ENCODE assay signal across 11 mouse cellular contexts in the genomic region with DNA sequence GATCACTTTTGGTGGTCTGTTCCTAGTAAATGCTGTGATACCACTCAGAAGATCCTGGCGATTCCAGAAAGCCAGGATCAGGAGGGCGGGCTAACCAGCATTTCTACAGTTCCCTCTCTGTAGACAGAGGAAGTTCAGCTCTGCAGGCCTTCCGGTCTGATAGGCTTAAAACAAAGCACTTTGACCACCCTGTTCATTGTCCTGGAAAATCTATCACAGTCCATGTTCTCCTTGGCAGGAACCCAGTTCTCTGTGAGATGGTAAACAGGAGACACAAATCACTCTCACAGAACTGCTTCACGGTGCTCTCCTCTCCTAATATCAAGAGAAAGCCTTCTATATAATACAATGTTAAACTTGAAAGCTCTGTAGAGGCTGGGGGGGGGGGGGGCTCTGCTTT. TPM values are rescaled to one million over a fixed set of nuclear protein-coding genes. Genes with fewer than 3 reads are reported as not detected.
DNase-seq lines count a peak whose midpoint lies in the region; ATAC-seq lines count a peak whose summit lies in the region.
"Had no signal": no experiment of that assay in that cellular context is flagged by ENCODE, and none has a peak within 500 bp of the region (broad histone marks: within the 10 kb centered on the region; RNA-seq: fewer than 3 reads in every experiment).

No protein-coding gene starts in this region.

- intact Hi-C loops in heart, postnatal 10 days (cut with DNase I): no loop called here

- no peak for ATAC-seq in erythroblast, adult 5-6 weeks (replicated peaks; ENCODE audit: low FRiP score, poor library complexity, severe bottlenecking)
- ATAC-seq: Patski had no signal

- peak; percentile 24 for DNase-seq in adrenal gland, postnatal 14 days
- no peak for DNase-seq in adrenal gland, postnatal 4 days (ENCODE audit: low spot score in 2 of 2)
- peak; percentile 58 for DNase-seq in adipocyte (ENCODE audit: low spot score)
- peak; percentile 37 to 47 for DNase-seq in heart, postnatal 10 days
- peak; percentile 71 to 90 for DNase-seq in kidney, postnatal 36 days
- DNase-seq in right cerebral cortex, postnatal 36 days (ENCODE audit: low spot score in 2 of 2): no peak
- no peak for DNase-seq in cerebellum, postnatal 36 days
- DNase-seq: cerebellum, adult 11-12 months; layer of hippocampus, adult 9-11 months had no signal

RNA-seq across cellular contexts. Expression of gene Sypl, which starts 10.3 kb away (rescaled TPM):
- 98.7 and 108 TPM in 2 replicates for total RNA-seq in adrenal gland, postnatal 14 days (2021)
- total RNA-seq in adrenal gland, postnatal 4 days (2021): 10 to 100 TPM; 81.9 to 88.0 TPM
- total RNA-seq in heart, postnatal 10 days (2021): 10 to 100 TPM; 83.4 to 89.9 TPM
- 34.6 and 44.3 TPM in 2 replicates for total RNA-seq in erythroblast, adult 5-6 weeks (2015; ENCODE audit: low replicate concordance)
- total RNA-seq in erythroblast, adult 5-6 weeks (2017; ENCODE audit: low replicate concordance): 10.3 and 17.8 TPM in 2 replicates

Comparison
In these comparisons a context has a peak if more than half of its experiments do, and no peak if none do; other contexts are left out.
1. DNase-seq: peak in adrenal gland, postnatal 14 days (single experiment), adipocyte (single experiment), heart, postnatal 10 days (2 of 2) and kidney, postnatal 36 days (2 of 2); none in adrenal gland, postnatal 4 days (0 of 2), right cerebral cortex, postnatal 36 days (0 of 2) and cerebellum, postnatal 36 days (0 of 2).